Mouse (Mus musculus) kidney, adult 2 months (tissue): ENCODE measurements around the gene Sema5a. TPM values are rescaled to one million over a fixed set of nuclear protein-coding genes. Genes with fewer than 3 reads are reported as not detected.

Experiments used
- DNase-seq: peaks from one replicate; pipeline ENCODE4 v3.0.0; 2021
- H3K27ac ChIP-seq: fragments of 200-500 bp; 2 replicates; pipeline ENCODE4 v1.5.1; 2012; ENCODE audit warnings: low read depth, low read length, control low read depth, inconsistent platforms; ENCODE audit not compliant: insufficient read depth
- H3K27me3 ChIP-seq: fragments of 200-500 bp; replicated peaks from 2 replicates; pipeline ENCODE4 v1.6.1; 2012; ENCODE audit warnings: mild to moderate bottlenecking, moderate library complexity, low read length, inconsistent platforms; ENCODE audit not compliant: control insufficient read depth, insufficient read depth
- H3K36me3 ChIP-seq: fragments of 200-500 bp; 2 replicates; pipeline ENCODE4 v1.6.1; 2012; ENCODE audit warnings: mild to moderate bottlenecking, moderate library complexity, low read length, inconsistent platforms; ENCODE audit not compliant: control insufficient read depth, insufficient read depth
- H3K4me1 ChIP-seq: fragments of 200-500 bp; 2 replicates; pipeline ENCODE4 v1.6.1; 2011; ENCODE audit warnings: low read length; ENCODE audit not compliant: control insufficient read depth, insufficient read depth
- H3K4me3 ChIP-seq: fragments of 200-500 bp; 2 replicates; pipeline ENCODE4 v1.5.1; 2011; ENCODE audit warnings: mild to moderate bottlenecking, low read depth, low read length, control low read depth; ENCODE audit not compliant: insufficient read depth
- CTCF ChIP-seq: fragments of 200-500 bp; conservative IDR thresholded peaks from 2 replicates; pipeline ENCODE4 v1.5.1; 2011; ENCODE audit warnings: low read depth, mild to moderate bottlenecking, control low read depth, low read length, moderate library complexity, mixed read lengths; ENCODE audit not compliant: insufficient read depth, insufficient read length
- POLR2A ChIP-seq: fragments of 200-500 bp; IDR thresholded peaks from one replicate; pipeline ENCODE4 v1.6.1; 2011; ENCODE audit warnings: low read depth, low read length, control low read depth
- WGBS: fragments of 180-500 bp; shearing (Covaris S2); methylation state at CpG from one replicate; pipeline ENCODE4 v1.1.7; 2018; 5-methylcytosine and 5-hydroxymethylcytosine counted together
- polyA plus RNA-seq: library from polyadenylated mRNA; depleted of rRNA; stranded (reverse); fragments of >200 nt; gene quantifications from 2 replicates; pipeline ENCODE4 v1.2.3, GENCODE M21; 2012

The Sema5a gene
- polyA plus RNA-seq, 1 experiment, result 11.6 TPM

- Histone ChIP-seq H3K4me1 (no peaks in the 10 kb centered on the region), H3K27me3 (no peaks in the 10 kb centered on the region), H3K27ac (no peak overlapping the region), H3K36me3 (no peaks in the 10 kb centered on the region), H3K4me3 (no peak overlapping the region)
- peak; percentile 7 for DNase-seq
- no peak for TF ChIP-seq CTCF
- no peak for TF ChIP-seq POLR2A
- WGBS, result 40% methylated on average over 3 of the region's 3 CpGs
Observed at GRCm38 (mm10) chr15:32545455-32545854, 300.8 kb downstream of the Sema5a start.

- Histone ChIP-seq H3K36me3 (no peaks in the 10 kb centered on the region), H3K27ac (no peak overlapping the region), H3K4me1 (no peaks in the 10 kb centered on the region), H3K4me3 (no peak overlapping the region), H3K27me3 (no peaks in the 10 kb centered on the region)
- TF ChIP-seq POLR2A, result no peak
- no peak for TF ChIP-seq CTCF
- no peak for DNase-seq
- 88% methylated on average over 7 of the region's 7 CpGs for WGBS
Observed at GRCm38 (mm10) chr15:32546746-32547145, 302.1 kb downstream of the Sema5a start.

- TF ChIP-seq POLR2A, result no peak
- TF ChIP-seq CTCF, result no peak
- H3K27me3 ChIP-seq, result no peaks in the 10 kb centered on the region
- WGBS, result 84% methylated on average over 2 of the region's 2 CpGs
- H3K4me3 ChIP-seq, result no peak overlapping the region
- no peaks in the 10 kb centered on the region for H3K4me1 ChIP-seq
- peak; percentile 38 for DNase-seq
- H3K27ac ChIP-seq, result no peak overlapping the region
- no peaks in the 10 kb centered on the region for H3K36me3 ChIP-seq
Observed at GRCm38 (mm10) chr15:32558925-32559324, 314.3 kb downstream of the Sema5a start.

- Histone ChIP-seq H3K4me1 (no peaks in the 10 kb centered on the region), H3K27ac (no peak overlapping the region), H3K4me3 (no peak overlapping the region), H3K36me3 (no peaks in the 10 kb centered on the region), H3K27me3 (no peaks in the 10 kb centered on the region)
- peak; percentile 40 for DNase-seq
- WGBS, result 61% methylated on average over 6 of the region's 6 CpGs
- TF ChIP-seq CTCF (no peak), POLR2A (no peak)
Observed at GRCm38 (mm10) chr15:32562600-32562999, 318.0 kb downstream of the Sema5a start.

GRCm38 (mm10) chr15:32568181-32568857, 323.7 kb downstream of the Sema5a start:
- no peak overlapping the region for H3K27ac ChIP-seq
- peak; percentile 43 for DNase-seq
- TF ChIP-seq POLR2A (no peak), CTCF (0 out of 2 replicates have a peak, but pooled peaks have one; percentile 20)
- WGBS, result 95% methylated on average over 3 of the region's 3 CpGs
- no peaks in the 10 kb centered on the region for H3K4me1 ChIP-seq
- no peak overlapping the region for H3K4me3 ChIP-seq
- H3K36me3 ChIP-seq, result no peaks in the 10 kb centered on the region; the same call in 1 of the 2 replicates
- no peaks in the 10 kb centered on the region for H3K27me3 ChIP-seq

GRCm38 (mm10) chr15:32568858-32569387, 324.3 kb downstream of the Sema5a start:
- Histone ChIP-seq H3K27ac (no peak overlapping the region), H3K27me3 (no peaks in the 10 kb centered on the region), H3K36me3 (no peaks in the 10 kb centered on the region; the same call in 1 of the 2 replicates), H3K4me3 (no peak overlapping the region), H3K4me1 (no peaks in the 10 kb centered on the region)
- WGBS, result 79% methylated on average over 6 of the region's 6 CpGs
- TF ChIP-seq POLR2A (no peak), CTCF (no peak)
- no peak for DNase-seq

GRCm38 (mm10) chr15:32574327-32574726, 329.7 kb downstream of the Sema5a start:
- H3K27ac ChIP-seq, result no peak overlapping the region
- H3K4me3 ChIP-seq, result no peak overlapping the region
- H3K27me3 ChIP-seq, result no peaks in the 10 kb centered on the region
- no peaks in the 10 kb centered on the region for H3K4me1 ChIP-seq
- TF ChIP-seq POLR2A (no peak), CTCF (no peak)
- no peak for DNase-seq
- no peaks in the 10 kb centered on the region; the same call in 1 of the 2 replicates for H3K36me3 ChIP-seq
- WGBS, result 80% methylated on average over 6 of the region's 6 CpGs

- no peak overlapping the region for H3K27ac ChIP-seq
- no peaks in the 10 kb centered on the region for H3K4me1 ChIP-seq
- no peaks in the 10 kb centered on the region for H3K36me3 ChIP-seq
- WGBS, result 57% methylated on average over 2 of the region's 2 CpGs
- no peak overlapping the region for H3K4me3 ChIP-seq
- peak; percentile 45 for DNase-seq
- TF ChIP-seq CTCF (no peak), POLR2A (no peak)
- H3K27me3 ChIP-seq, result no peaks in the 10 kb centered on the region
Observed at GRCm38 (mm10) chr15:32575212-32575611, 330.6 kb downstream of the Sema5a start.
